In genomic region chr2:44274425-44274824, GRCm38 (mm10) we compare ENCODE assay signal across 29 mouse cellular contexts.
DNase-seq lines count a peak whose midpoint lies in the region; ATAC-seq and TF ChIP-seq lines count a peak whose summit lies in the region.
"Had no signal": no experiment of that assay in that cellular context is flagged by ENCODE, and none has a peak within 500 bp of the region (broad histone marks: within the 10 kb centered on the region; RNA-seq: fewer than 3 reads in every experiment).

No protein-coding gene starts in this region.

- H3K4me3 ChIP-seq in intestine, embryonic 14.5 days (ENCODE audit: low read depth, low read length), result no peak overlapping the region
- H3K4me3 ChIP-seq in intestine, postnatal 0 days (ENCODE audit: low read depth, low read length), result no peak overlapping the region
- H3K4me3 ChIP-seq in lung, postnatal 0 days (ENCODE audit: low read depth, low read length), result no peak overlapping the region
- no peak overlapping the region for H3K4me3 ChIP-seq in lung, adult 2 months (replicated peaks; ENCODE audit: extremely low read depth, low read depth, low read length)
- no peak overlapping the region for H3K4me3 ChIP-seq in intestine, embryonic 16.5 days (ENCODE audit: low read length)
- no peak overlapping the region for H3K4me3 ChIP-seq in forebrain, embryonic 11.5 days (ENCODE audit: low read depth, low read length)
- no peak overlapping the region for H3K4me3 ChIP-seq in heart, embryonic 10.5 days
- H3K4me3 ChIP-seq: embryonic facial prominence, embryonic 10.5 days; embryonic facial prominence, embryonic 15.5 days; forebrain, embryonic 13.5 days; heart, embryonic 15.5 days; hindbrain, embryonic 12.5 days; kidney, embryonic 15.5 days; layer of hippocampus, adult 2 months; limb, embryonic 13.5 days; neural tube, embryonic 13.5 days had no signal

- no peak for DNase-seq in intestine, embryonic 14.5 days (ENCODE audit: low spot score)
- peak; percentile 64 for DNase-seq in lung, postnatal 0 days (ENCODE audit: low spot score)
- DNase-seq in lung, adult 2 months, result no peak
- DNase-seq in forebrain, embryonic 11.5 days (ENCODE audit: low spot score), result no peak
- no peak for DNase-seq in heart, embryonic 10.5 days (ENCODE audit: low spot score)
- DNase-seq: cerebellum, adult 2 months; cerebellum, postnatal 14 days; gastrocnemius, postnatal 10 days; kidney, adult 18-20 months; kidney, postnatal 36 days; lung, postnatal 10 days; right cerebral cortex, postnatal 4 days; thymus, adult 18-20 months; thymus, postnatal 25 days had no signal

- H3K9me3 ChIP-seq in intestine, embryonic 14.5 days (ENCODE audit: control insufficient read depth, low read length), result no peaks in the 10 kb centered on the region
- no peaks in the 10 kb centered on the region for H3K9me3 ChIP-seq in intestine, postnatal 0 days (ENCODE audit: control insufficient read depth)
- H3K9me3 ChIP-seq in lung, postnatal 0 days (ENCODE audit: low read length), result no peaks in the 10 kb centered on the region
- H3K9me3 ChIP-seq in intestine, embryonic 16.5 days (ENCODE audit: control insufficient read depth, low read length), result no peaks in the 10 kb centered on the region
- no peaks in the 10 kb centered on the region for H3K9me3 ChIP-seq in forebrain, embryonic 11.5 days (ENCODE audit: control insufficient read depth, low read length)
- no peaks in the 10 kb centered on the region for H3K9me3 ChIP-seq in heart, embryonic 10.5 days
- H3K9me3 ChIP-seq: embryonic facial prominence, embryonic 10.5 days; embryonic facial prominence, embryonic 15.5 days; forebrain, embryonic 13.5 days; G1E; heart, embryonic 15.5 days; hindbrain, embryonic 12.5 days; kidney, embryonic 15.5 days; limb, embryonic 13.5 days; neural tube, embryonic 13.5 days had no signal

- H3K36me3 ChIP-seq in intestine, embryonic 14.5 days (ENCODE audit: control insufficient read depth, insufficient read depth, low read length), result no peaks in the 10 kb centered on the region
- H3K36me3 ChIP-seq in intestine, postnatal 0 days (ENCODE audit: control insufficient read depth, insufficient read depth), result no peaks in the 10 kb centered on the region
- H3K36me3 ChIP-seq in lung, postnatal 0 days (ENCODE audit: insufficient read depth, low read length), result no peaks in the 10 kb centered on the region
- no peaks in the 10 kb centered on the region for H3K36me3 ChIP-seq in intestine, embryonic 16.5 days (ENCODE audit: control insufficient read depth, insufficient read depth, low read length)
- no peaks in the 10 kb centered on the region for H3K36me3 ChIP-seq in forebrain, embryonic 11.5 days (ENCODE audit: control insufficient read depth, insufficient read depth, low read length)
- no peaks in the 10 kb centered on the region for H3K36me3 ChIP-seq in heart, embryonic 10.5 days
- H3K36me3 ChIP-seq: embryonic facial prominence, embryonic 10.5 days; embryonic facial prominence, embryonic 15.5 days; G1E; heart, embryonic 15.5 days; hindbrain, embryonic 12.5 days; kidney, embryonic 15.5 days; limb, embryonic 13.5 days; neural tube, embryonic 13.5 days had no signal

- H3K4me2 ChIP-seq in intestine, embryonic 14.5 days (ENCODE audit: low read length), result no peak overlapping the region
- H3K4me2 ChIP-seq in intestine, postnatal 0 days (replicated peaks; ENCODE audit: low read depth), result no peak overlapping the region
- no peak overlapping the region for H3K4me2 ChIP-seq in lung, postnatal 0 days (replicated peaks; ENCODE audit: low read depth, low read length)
- no peak overlapping the region for H3K4me2 ChIP-seq in intestine, embryonic 16.5 days (ENCODE audit: low read depth, low read length)
- H3K4me2 ChIP-seq in forebrain, embryonic 11.5 days (ENCODE audit: low read depth, low read length, severe bottlenecking), result no peak overlapping the region
- H3K4me2 ChIP-seq: embryonic facial prominence, embryonic 15.5 days; forebrain, embryonic 13.5 days; heart, embryonic 15.5 days; hindbrain, embryonic 12.5 days; kidney, embryonic 15.5 days; limb, embryonic 13.5 days; midbrain, embryonic 11.5 days; neural tube, embryonic 13.5 days had no signal

- H3K9ac ChIP-seq in intestine, embryonic 14.5 days (ENCODE audit: low read length), result no peak overlapping the region
- H3K9ac ChIP-seq in intestine, postnatal 0 days (ENCODE audit: low read depth, low read length), result no peak overlapping the region
- H3K9ac ChIP-seq in lung, postnatal 0 days (replicated peaks; ENCODE audit: low read depth), result no peak overlapping the region
- H3K9ac ChIP-seq in intestine, embryonic 16.5 days (ENCODE audit: low read depth, low read length), result no peak overlapping the region
- H3K9ac ChIP-seq in forebrain, embryonic 11.5 days (ENCODE audit: low read length), result no peak overlapping the region
- H3K9ac ChIP-seq: embryonic facial prominence, embryonic 15.5 days; forebrain, embryonic 13.5 days; heart, embryonic 15.5 days; hindbrain, embryonic 12.5 days; kidney, embryonic 15.5 days; limb, embryonic 13.5 days; liver, embryonic 14.5 days; neural tube, embryonic 13.5 days had no signal

- H3K4me1 ChIP-seq in intestine, embryonic 14.5 days (replicated peaks; ENCODE audit: control insufficient read depth, insufficient read depth, low read length), result 0 out of 2 replicates have a peak, but pooled peaks cover 10% of the 10 kb centered on the region
- H3K4me1 ChIP-seq in intestine, postnatal 0 days (replicated peaks; ENCODE audit: control insufficient read depth, insufficient read depth, low read length), result no peaks in the 10 kb centered on the region
- H3K4me1 ChIP-seq in lung, postnatal 0 days (ENCODE audit: insufficient read depth, low read depth, low read length), result no peaks in the 10 kb centered on the region
- no peaks in the 10 kb centered on the region for H3K4me1 ChIP-seq in lung, adult 2 months (ENCODE audit: control insufficient read depth, insufficient read depth, low read length)
- H3K4me1 ChIP-seq in intestine, embryonic 16.5 days (ENCODE audit: control insufficient read depth, insufficient read depth, low read length), result no peaks in the 10 kb centered on the region
- H3K4me1 ChIP-seq in forebrain, embryonic 11.5 days (replicated peaks; ENCODE audit: control insufficient read depth, insufficient read depth, low read length), result 0 out of 2 replicates have a peak, but pooled peaks cover 3% of the 10 kb centered on the region
- no peaks in the 10 kb centered on the region for H3K4me1 ChIP-seq in heart, embryonic 10.5 days
- H3K4me1 ChIP-seq: heart, embryonic 15.5 days had no signal

- no peaks in the 10 kb centered on the region for H3K27me3 ChIP-seq in intestine, embryonic 14.5 days (replicated peaks; ENCODE audit: control insufficient read depth, insufficient read depth, low read length)
- H3K27me3 ChIP-seq in intestine, postnatal 0 days (replicated peaks; ENCODE audit: control insufficient read depth, insufficient read depth, low read length), result no peaks in the 10 kb centered on the region
- H3K27me3 ChIP-seq in lung, postnatal 0 days (replicated peaks; ENCODE audit: insufficient read depth, low read length), result no peaks in the 10 kb centered on the region
- H3K27me3 ChIP-seq in intestine, embryonic 16.5 days (replicated peaks; ENCODE audit: control insufficient read depth, insufficient read depth, low read length), result no peaks in the 10 kb centered on the region
- no peaks in the 10 kb centered on the region for H3K27me3 ChIP-seq in forebrain, embryonic 11.5 days (ENCODE audit: control insufficient read depth, insufficient read depth, low read length)
- H3K27me3 ChIP-seq in heart, embryonic 10.5 days (ENCODE audit: insufficient read depth, poor library complexity, severe bottlenecking), result no peaks in the 10 kb centered on the region
- H3K27me3 ChIP-seq: embryonic facial prominence, embryonic 15.5 days; heart, embryonic 15.5 days; hindbrain, embryonic 12.5 days; kidney, embryonic 15.5 days; limb, embryonic 13.5 days; neural tube, embryonic 13.5 days had no signal

- no peak for TF ChIP-seq CTCF in intestine, postnatal 0 days (IDR thresholded peaks at IDR 0.05; ENCODE audit: low read depth)
- TF ChIP-seq CTCF in lung, postnatal 0 days (IDR thresholded peaks at IDR 0.05), result no peak
- TF ChIP-seq CTCF in lung, adult 2 months (IDR thresholded peaks at IDR 0.05; ENCODE audit: insufficient read depth, low read length), result no peak

- H3K27ac ChIP-seq in intestine, embryonic 14.5 days (ENCODE audit: low read depth), result peak overlapping the region; percentile 47
- H3K27ac ChIP-seq in intestine, postnatal 0 days (ENCODE audit: low read depth, low read length), result no peak overlapping the region
- H3K27ac ChIP-seq in lung, postnatal 0 days (ENCODE audit: low read length), result no peak overlapping the region
- peak overlapping the region; percentile 23 for H3K27ac ChIP-seq in intestine, embryonic 16.5 days (ENCODE audit: low read length)
- no peak overlapping the region for H3K27ac ChIP-seq in forebrain, embryonic 11.5 days (ENCODE audit: low read depth, low read length)
- H3K27ac ChIP-seq in heart, embryonic 10.5 days, result no peak overlapping the region
- H3K27ac ChIP-seq: embryonic facial prominence, embryonic 10.5 days; embryonic facial prominence, embryonic 15.5 days; forebrain, embryonic 13.5 days; heart, embryonic 15.5 days; hindbrain, embryonic 12.5 days; hindbrain, postnatal 0 days; kidney, embryonic 15.5 days; layer of hippocampus, adult 2 months; limb, embryonic 13.5 days; liver, embryonic 14.5 days; neural tube, embryonic 13.5 days had no signal

- no peak for TF ChIP-seq EP300 in lung, postnatal 0 days (IDR thresholded peaks at IDR 0.05)

- 79% methylated on average over 3 of the region's 3 CpGs for WGBS in intestine, embryonic 14.5 days
- 77% methylated on average over 3 of the region's 3 CpGs for WGBS in intestine, postnatal 0 days
- 85% methylated on average over 3 of the region's 3 CpGs for WGBS in lung, postnatal 0 days
- 81% methylated on average over 3 of the region's 3 CpGs for WGBS in lung, adult 2 months
- 83% methylated on average over 3 of the region's 3 CpGs for WGBS in intestine, embryonic 16.5 days
- 84% methylated on average over 3 of the region's 3 CpGs for WGBS in forebrain, embryonic 11.5 days
- WGBS in heart, embryonic 10.5 days, result 90% methylated on average over 3 of the region's 3 CpGs

- TF ChIP-seq POLR2A in lung, adult 2 months (IDR thresholded peaks at IDR 0.05; ENCODE audit: borderline replicate concordance, extremely low read depth, low read depth, low read length), result no peak

- no peak for ATAC-seq in intestine, embryonic 14.5 days (replicated peaks; ENCODE audit: low FRiP score, low TSS enrichment, low read depth)
- ATAC-seq in intestine, postnatal 0 days, result no peak
- ATAC-seq in lung, postnatal 0 days, result peak; percentile 38; the same call in 1 of the 2 replicates
- no peak for ATAC-seq in intestine, embryonic 16.5 days
- ATAC-seq in forebrain, embryonic 11.5 days (replicated peaks; ENCODE audit: low FRiP score), result no peak
- ATAC-seq: forebrain, embryonic 13.5 days; hindbrain, postnatal 0 days had no signal

Comparison
In these comparisons a context has a peak if more than half of its experiments do, and no peak if none do; other contexts are left out.
1. H3K27ac ChIP-seq: peak in intestine, embryonic 14.5 days (single experiment) and intestine, embryonic 16.5 days (single experiment); none in intestine, postnatal 0 days (single experiment), lung, postnatal 0 days (single experiment), forebrain, embryonic 11.5 days (single experiment) and heart, embryonic 10.5 days (single experiment).